Mouse (Mus musculus) MEL (cell line): ENCODE measurements around the gene Cep152.

ENCODE experiments used
- CHD2 ChIP-seq: IDR thresholded peaks from 2 replicates; pipeline ENCODE4 v1.6.1; 2011; ENCODE audit warnings: low read length, improper control_type of control experiment
- GATA1 ChIP-seq: IDR thresholded peaks from 2 replicates; pipeline ENCODE4 v1.6.1; 2011; ENCODE audit warnings: low read depth, low read length, improper control_type of control experiment
- POLR2A ChIP-seq, 2 experiments: IDR thresholded peaks; 2 replicates each; pipeline ENCODE4 v1.6.1; 2011 to 2012; ENCODE audit warnings: low read length in 2 of 2, mild to moderate bottlenecking in 2 of 2, control low read depth in 1 of 2, improper control_type of control experiment in 1 of 2, low read depth in 1 of 2, moderate library complexity in 1 of 2; ENCODE audit not compliant: control insufficient read depth in 1 of 2, insufficient read depth in 1 of 2, poor library complexity in 1 of 2
- SMC3 ChIP-seq: IDR thresholded peaks from 2 replicates; pipeline ENCODE4 v1.6.1; 2011; ENCODE audit warnings: low read depth, low read length, improper control_type of control experiment
- USF2 ChIP-seq, 2 experiments: IDR thresholded peaks; 2 replicates each; pipeline ENCODE4 v1.6.1; 2011 to 2012; ENCODE audit warnings: improper control_type of control experiment in 2 of 2, low read length in 2 of 2, borderline replicate concordance in 1 of 2, inconsistent platforms in 1 of 2, low read depth in 1 of 2, mild to moderate bottlenecking in 1 of 2; ENCODE audit not compliant: insufficient read depth in 1 of 2
- ZNF384 ChIP-seq: IDR thresholded peaks from 2 replicates; pipeline ENCODE4 v1.6.1; 2012; ENCODE audit warnings: low read depth, mild to moderate bottlenecking, inconsistent platforms, low read length, improper control_type of control experiment

DNA sequence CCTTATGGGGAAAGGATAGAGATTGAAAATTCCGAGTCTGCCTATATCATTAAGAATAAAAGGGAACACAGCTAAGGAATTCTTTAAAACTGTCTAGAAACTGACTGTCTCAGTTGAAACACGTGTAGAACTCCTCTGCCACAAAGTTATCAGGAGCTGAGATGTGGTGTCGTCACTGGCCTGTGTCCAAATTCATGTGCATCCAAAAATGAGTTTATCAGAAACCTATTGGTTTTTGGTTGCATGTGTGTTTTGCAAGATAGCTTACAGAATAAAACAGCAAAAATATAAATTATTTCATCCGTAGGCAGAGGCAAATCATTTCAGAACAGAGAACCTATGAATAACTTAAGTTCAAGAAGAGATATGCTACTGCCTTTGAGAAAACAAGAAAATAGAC lies 41.8 kb upstream of the Cep152 start:
- no peak for TF ChIP-seq POLR2A (IDR thresholded peaks at IDR 0.05; ENCODE audit: control insufficient read depth in 1 of 2, insufficient read depth in 1 of 2, low read depth in 1 of 2, low read length in 2 of 2, poor library complexity in 1 of 2)
- TF ChIP-seq USF2 (IDR thresholded peaks at IDR 0.05; ENCODE audit: borderline replicate concordance in 1 of 2, insufficient read depth in 1 of 2, low read depth in 1 of 2, low read length in 2 of 2): no peak
- TF ChIP-seq CHD2: no peak
- TF ChIP-seq GATA1: peak; percentile 91
- no peak for TF ChIP-seq ZNF384
- no peak for TF ChIP-seq SMC3
